Mouse (Mus musculus) liver, adult 2 months (tissue): Measurements from ENCODE around the gene Ezh1. TPM values are rescaled to one million over a fixed set of nuclear protein-coding genes. Genes with fewer than 3 reads are reported as not detected.

ENCODE experiments used
- DNase-seq: peaks from one replicate; pipeline ENCODE4 v3.0.0-alpha.2; 2011; ENCODE audit warnings: low read depth, low spot score; ENCODE audit errors: extremely low read depth
- H3K27ac ChIP-seq: fragments of 200-500 bp; replicated peaks from 2 replicates; pipeline ENCODE4 v1.5.1; 2012; ENCODE audit warnings: low read depth, mild to moderate bottlenecking, control low read depth, inconsistent platforms, low read length; ENCODE audit not compliant: insufficient read depth
- H3K27me3 ChIP-seq: fragments of 200-500 bp; 2 replicates; pipeline ENCODE4 v1.6.1; 2012; ENCODE audit warnings: mild to moderate bottlenecking, moderate library complexity, low read length, inconsistent platforms; ENCODE audit not compliant: control insufficient read depth, insufficient read depth
- H3K36me3 ChIP-seq: fragments of 200-500 bp; 2 replicates; pipeline ENCODE4 v1.6.1; 2012; ENCODE audit warnings: low read length, inconsistent platforms; ENCODE audit not compliant: control insufficient read depth, insufficient read depth
- H3K4me1 ChIP-seq: fragments of 200-500 bp; 2 replicates; pipeline ENCODE4 v1.6.1; 2011; ENCODE audit warnings: low read length; ENCODE audit not compliant: control insufficient read depth, insufficient read depth
- H3K4me3 ChIP-seq: fragments of 200-500 bp; 2 replicates; pipeline ENCODE4 v1.5.1; 2011; ENCODE audit warnings: low read depth, mild to moderate bottlenecking, control low read depth, low read length, moderate library complexity; ENCODE audit not compliant: insufficient read depth
- H3K79me2 ChIP-seq: fragments of 200-500 bp; 2 replicates; pipeline ENCODE4 v1.6.1; 2012; ENCODE audit warnings: inconsistent platforms, mild to moderate bottlenecking, low read length, moderate library complexity; ENCODE audit not compliant: control insufficient read depth, insufficient read depth
- H3K9ac ChIP-seq: fragments of 200-500 bp; 2 replicates; pipeline ENCODE4 v1.6.1; 2012; ENCODE audit warnings: low read depth, mild to moderate bottlenecking, control low read depth, inconsistent platforms, low read length
- CTCF ChIP-seq: fragments of 200-500 bp; IDR thresholded peaks from 2 replicates; pipeline ENCODE4 v1.5.1; 2011; ENCODE audit warnings: low read depth, low read length, control low read depth
- POLR2A ChIP-seq: fragments of 200-500 bp; IDR thresholded peaks from 2 replicates; pipeline ENCODE4 v1.6.1; 2011; ENCODE audit warnings: low read length, control low read depth; ENCODE audit not compliant: insufficient read depth; ENCODE audit errors: extremely low read depth
- WGBS: fragments of 180-500 bp; shearing (Covaris S2); methylation state at CpG from one replicate; pipeline ENCODE4 v1.1.7; 2018; 5-methylcytosine and 5-hydroxymethylcytosine counted together
- polyA plus RNA-seq: library from polyadenylated mRNA; depleted of rRNA; stranded (reverse); fragments of >200 nt; gene quantifications from 2 replicates; pipeline ENCODE4 v1.2.3, GENCODE M21; 2012
- total RNA-seq: library from RNA; depleted of rRNA; stranded (reverse); fragments of >200 nt; gene quantifications from 2 replicates; pipeline ENCODE4 v1.2.3, GENCODE M21; 2014

Gene Ezh1
- total and polyA plus RNA-seq, 2 experiments, result 9.2 to 10.5 TPM

GRCm38 (mm10) chr11:101190181-101190912 is 35.9 kb downstream of the Ezh1 start:
- DNase-seq, result no peak
- Histone ChIP-seq H3K27me3 (no peaks in the 10 kb centered on the region), H3K4me3 (no peak overlapping the region), H3K36me3 (peaks cover 2% of the 10 kb centered on the region; the same call in 1 of the 2 replicates), H3K4me1 (no peaks in the 10 kb centered on the region), H3K27ac (no peak overlapping the region), H3K79me2 (no peaks in the 10 kb centered on the region), H3K9ac (no peak overlapping the region)
- TF ChIP-seq CTCF, result no peak
- TF ChIP-seq POLR2A, result no peak
- 74% methylated on average over 8 of the region's 8 CpGs for WGBS

GRCm38 (mm10) chr11:101189495-101190180 is 36.6 kb downstream of the Ezh1 start:
- no peaks in the 10 kb centered on the region for H3K4me1 ChIP-seq
- no peak overlapping the region for H3K27ac ChIP-seq
- H3K27me3 ChIP-seq, result no peaks in the 10 kb centered on the region
- peaks cover 2% of the 10 kb centered on the region; the same call in 1 of the 2 replicates for H3K36me3 ChIP-seq
- peak; percentile 17 for DNase-seq
- H3K79me2 ChIP-seq, result no peaks in the 10 kb centered on the region
- no peak overlapping the region for H3K4me3 ChIP-seq
- 61% methylated on average over 6 of the region's 6 CpGs for WGBS
- TF ChIP-seq POLR2A (no peak), CTCF (no peak)
- no peak overlapping the region for H3K9ac ChIP-seq

GRCm38 (mm10) chr11:101188166-101188805 is 38.0 kb downstream of the Ezh1 start:
- Histone ChIP-seq H3K9ac (no peak overlapping the region), H3K27ac (no peak overlapping the region), H3K79me2 (no peaks in the 10 kb centered on the region), H3K4me3 (no peak overlapping the region), H3K36me3 (no peaks in the 10 kb centered on the region), H3K27me3 (no peaks in the 10 kb centered on the region), H3K4me1 (no peaks in the 10 kb centered on the region)
- no peak for DNase-seq
- TF ChIP-seq CTCF (no peak), POLR2A (no peak)
- 86% methylated on average over 11 of the region's 11 CpGs for WGBS

GRCm38 (mm10) chr11:101187541-101187940 is 38.7 kb downstream of the Ezh1 start:
- 96% methylated on average over 5 of the region's 5 CpGs for WGBS

GRCm38 (mm10) chr11:101186526-101187247 is 39.6 kb downstream of the Ezh1 start:
- Histone ChIP-seq H3K9ac (no peak overlapping the region), H3K27ac (no peak overlapping the region), H3K79me2 (no peaks in the 10 kb centered on the region), H3K36me3 (no peaks in the 10 kb centered on the region), H3K4me3 (no peak overlapping the region), H3K4me1 (no peaks in the 10 kb centered on the region), H3K27me3 (no peaks in the 10 kb centered on the region)
- WGBS, result 92% methylated on average over 27 of the region's 27 CpGs
- no peak for DNase-seq
- TF ChIP-seq CTCF (no peak), POLR2A (no peak)

More at GRCm38 (mm10) chr11:101187541-101187940, 38.7 kb downstream of the Ezh1 start:
- Histone ChIP-seq H3K27me3 (no peaks in the 10 kb centered on the region), H3K36me3 (no peaks in the 10 kb centered on the region), H3K4me1 (no peaks in the 10 kb centered on the region), H3K79me2 (no peaks in the 10 kb centered on the region), H3K27ac (no peak overlapping the region), H3K4me3 (no peak overlapping the region), H3K9ac (no peak overlapping the region)
- DNase-seq, result no peak
- TF ChIP-seq CTCF, result no peak
- no peak for TF ChIP-seq POLR2A
